Comparison of ENCODE assay signal across 8 mouse cellular contexts in genomic region chr5:124439447-124440093, GRCm38 (mm10). TPM values are rescaled to one million over a fixed set of nuclear protein-coding genes. Genes with fewer than 3 reads are reported as not detected.
A peak's percentile ranks its signal among the peaks of the same experiment; 100 is the strongest.
DNase-seq lines count a peak whose midpoint lies in the region; ATAC-seq and TF ChIP-seq lines count a peak whose summit lies in the region.

Gene Kmt5a, plus strand, starts transcription at chr5:124439930.

- H3K36me3 ChIP-seq in megakaryocyte, embryonic 14.5 days (replicated peaks; ENCODE audit: low read length) = no peaks in the 10 kb centered on the region

- peak; percentile 96 for ATAC-seq in activated CD4-positive, CD25-positive, alpha-beta regulatory T cell, adult 4 months

- H3K4me3 ChIP-seq in cortical plate, adult 2 months (ENCODE audit: insufficient read depth, low read length) = peak within 1 kb of the TSS; percentile 49
- peak within 1 kb of the TSS; percentile 98 for H3K4me3 ChIP-seq in megakaryocyte, embryonic 14.5 days (replicated peaks)

- 0 out of 2 replicates have a peak within 1 kb of the TSS, but pooled peaks have one; percentile 24 for H3K27ac ChIP-seq in cortical plate, adult 2 months (ENCODE audit: insufficient read depth, low read length)

- peak; percentile 93 to 95 for DNase-seq in gastrocnemius, adult 8-10 months (ENCODE audit: low spot score in 2 of 2)
- DNase-seq in hindlimb bud, embryonic 11.5 days (ENCODE audit: extremely low spot score, low read depth, low spot score) = peak; percentile 87
- peak; percentile 87 to 96 for DNase-seq in left cerebral cortex, adult 8-10 months (ENCODE audit: low spot score in 2 of 2)
- peak; percentile 96 to 97 for DNase-seq in right cerebral cortex, postnatal 10 days (ENCODE audit: low spot score in 2 of 2)
- peak; percentile 88 for DNase-seq in urinary bladder, postnatal 25 days (ENCODE audit: low spot score)

- TF ChIP-seq CTCF in cortical plate, adult 2 months (IDR thresholded peaks at IDR 0.05; ENCODE audit: extremely low read depth, insufficient read depth, low read length) = no peak

- TF ChIP-seq POLR2A in cortical plate, adult 2 months (IDR thresholded peaks at IDR 0.05; ENCODE audit: extremely low read depth, insufficient read depth, low read length) = no peak

- no peaks in the 10 kb centered on the region for H3K27me3 ChIP-seq in megakaryocyte, embryonic 14.5 days (replicated peaks)

- no peaks in the 10 kb centered on the region for H3K9me3 ChIP-seq in megakaryocyte, embryonic 14.5 days

- no peaks in the 10 kb centered on the region; the same call in 1 of the 2 replicates for H3K4me1 ChIP-seq in cortical plate, adult 2 months (ENCODE audit: control insufficient read depth, insufficient read depth, low read length)
- H3K4me1 ChIP-seq in megakaryocyte, embryonic 14.5 days = peaks cover 53% of the 10 kb centered on the region

RNA-seq across cellular contexts. Expression of gene Kmt5a, which starts in this region (rescaled TPM):
- 10 to 100 TPM; 23.4 to 26.8 TPM for polyA plus RNA-seq in activated CD4-positive, CD25-positive, alpha-beta regulatory T cell, adult 4 months (2017; shearing (Covaris generic))
- 51.9 and 54.9 TPM in 2 replicates for polyA plus RNA-seq in cortical plate, adult 2 months (2012; rRNA removed)
- total RNA-seq in gastrocnemius, adult 8-10 months (2022) = 100 to 1,000 TPM; 217 to 342 (median 227) TPM
- 10 to 100 TPM; 46.3 to 56.1 (median 53.9) TPM for total RNA-seq in left cerebral cortex, adult 8-10 months (2022)
- polyA plus RNA-seq in megakaryocyte, embryonic 14.5 days (2012; ENCODE audit: insufficient read depth, low replicate concordance) = 134 and 294 TPM in 2 replicates

Comparison
In these comparisons a context has a peak if more than half of its experiments do, and no peak if none do; other contexts are left out.
1. Peak in every context shown above with its lines: DNase-seq, ATAC-seq, H3K4me3 ChIP-seq and H3K27ac ChIP-seq.